Mouse (Mus musculus): ENCODE measurements around the gene Gsx2.
A peak's percentile ranks its signal among the peaks of the same experiment; 100 is the strongest.

Gsx2 gene

GRCm38 (mm10) chr5:75075383-75075941, at the start of gene Gsx2:
Gene Gsx2 (plus strand): TSS chr5:75075601.
- no peak for DNase-seq (ENCODE audit: low spot score)

GRCm38 (mm10) chr5:75035475-75035874, 39.9 kb upstream of the Gsx2 start:
- no peak for DNase-seq (ENCODE audit: low spot score)

- no peak for DNase-seq (ENCODE audit: low spot score)
Observed at GRCm38 (mm10) chr5:75039307-75039706, 36.1 kb upstream of the Gsx2 start.

- DNase-seq (ENCODE audit: low spot score) = no peak
Observed at GRCm38 (mm10) chr5:75043011-75043445, 32.4 kb upstream of the Gsx2 start.

- DNase-seq (ENCODE audit: low spot score) = no peak
Observed at GRCm38 (mm10) chr5:75043621-75044301, 31.6 kb upstream of the Gsx2 start.

GRCm38 (mm10) chr5:75044310-75044904, 31.0 kb upstream of the Gsx2 start, which contains the start of gene Chic2:
Gene Chic2 (minus strand): TSS chr5:75044774.
- peak; percentile 70 for DNase-seq (ENCODE audit: low spot score)

GRCm38 (mm10) chr5:75045371-75045770, 30.0 kb upstream of the Gsx2 start:
- DNase-seq (ENCODE audit: low spot score) = no peak

GRCm38 (mm10) chr5:75046681-75047321, 28.6 kb upstream of the Gsx2 start:
- DNase-seq (ENCODE audit: low spot score) = no peak

- no peak for DNase-seq (ENCODE audit: low spot score)
Observed at GRCm38 (mm10) chr5:75051109-75051508, 24.3 kb upstream of the Gsx2 start.

- DNase-seq (ENCODE audit: low spot score) = no peak
Observed at GRCm38 (mm10) chr5:75063177-75063576, 12.2 kb upstream of the Gsx2 start.

GRCm38 (mm10) chr5:75066715-75067114, 8.7 kb upstream of the Gsx2 start:
- DNase-seq (ENCODE audit: low spot score) = no peak

- no peak for DNase-seq (ENCODE audit: low spot score)
Observed at GRCm38 (mm10) chr5:75067125-75067756, 8.2 kb upstream of the Gsx2 start.

- no peak for DNase-seq (ENCODE audit: low spot score)
Observed at GRCm38 (mm10) chr5:75070132-75070531, 5.3 kb upstream of the Gsx2 start.

GRCm38 (mm10) chr5:75070656-75071375, 4.6 kb upstream of the Gsx2 start:
- DNase-seq (ENCODE audit: low spot score) = no peak

GRCm38 (mm10) chr5:75071951-75072350, 3.5 kb upstream of the Gsx2 start:
- DNase-seq (ENCODE audit: low spot score) = no peak

GRCm38 (mm10) chr5:75072532-75072931, 2.9 kb upstream of the Gsx2 start:
- DNase-seq (ENCODE audit: low spot score) = no peak

- DNase-seq (ENCODE audit: low spot score) = no peak
Observed at GRCm38 (mm10) chr5:75073167-75073566, 2.2 kb upstream of the Gsx2 start.

- DNase-seq (ENCODE audit: low spot score) = no peak
Observed at GRCm38 (mm10) chr5:75073684-75074083, 1.7 kb upstream of the Gsx2 start.

- no peak for DNase-seq (ENCODE audit: low spot score)
Observed at GRCm38 (mm10) chr5:75074132-75074531, 1.3 kb upstream of the Gsx2 start.

GRCm38 (mm10) chr5:75074537-75075382, 641 bp upstream of the Gsx2 start:
- no peak for DNase-seq (ENCODE audit: low spot score)
